Mouse (Mus musculus) neural tube, embryonic 10.5 days (tissue): ENCODE results near the gene Gm7971.
"Not testable (repeated sequence)": the region's sequence is repeated elsewhere in the genome, so short reads cannot be mapped to it uniquely, and the experiment has no call there.

ENCODE experiments used
- DNase-seq: peaks from one replicate; pipeline ENCODE4 v3.0.0-alpha.2; 2017; ENCODE audit warnings: low spot score; ENCODE audit errors: extremely low spot score

Gm7971 gene

DNA sequence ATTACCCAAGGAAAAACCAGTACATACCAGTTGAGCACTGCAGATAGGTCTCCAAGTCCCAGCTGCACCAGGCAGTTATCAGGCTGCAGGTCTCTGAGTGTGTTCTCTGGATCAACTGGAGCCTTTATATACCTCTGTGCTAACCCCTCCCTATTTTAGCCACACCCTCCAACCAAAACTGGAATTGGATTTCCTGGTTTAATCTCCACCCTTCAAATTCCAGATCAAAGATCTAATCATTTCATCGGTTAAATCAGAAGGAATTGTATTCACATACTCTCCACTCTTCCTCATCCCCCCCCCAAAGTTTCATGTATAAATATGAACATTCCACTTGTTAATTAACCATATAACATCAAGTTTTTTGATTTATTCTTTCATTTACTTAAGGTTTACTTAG lies at the start of gene Gm7971:
Gene Gm7971, minus strand, starts transcription at position 101 of the 400 bp plus-strand sequence.
- not testable (repeated sequence) for DNase-seq
